Mouse (Mus musculus): ENCODE results near the gene Gm9913.
A peak's percentile ranks its signal among the peaks of the same experiment; 100 is the strongest.

The Gm9913 gene

DNA sequence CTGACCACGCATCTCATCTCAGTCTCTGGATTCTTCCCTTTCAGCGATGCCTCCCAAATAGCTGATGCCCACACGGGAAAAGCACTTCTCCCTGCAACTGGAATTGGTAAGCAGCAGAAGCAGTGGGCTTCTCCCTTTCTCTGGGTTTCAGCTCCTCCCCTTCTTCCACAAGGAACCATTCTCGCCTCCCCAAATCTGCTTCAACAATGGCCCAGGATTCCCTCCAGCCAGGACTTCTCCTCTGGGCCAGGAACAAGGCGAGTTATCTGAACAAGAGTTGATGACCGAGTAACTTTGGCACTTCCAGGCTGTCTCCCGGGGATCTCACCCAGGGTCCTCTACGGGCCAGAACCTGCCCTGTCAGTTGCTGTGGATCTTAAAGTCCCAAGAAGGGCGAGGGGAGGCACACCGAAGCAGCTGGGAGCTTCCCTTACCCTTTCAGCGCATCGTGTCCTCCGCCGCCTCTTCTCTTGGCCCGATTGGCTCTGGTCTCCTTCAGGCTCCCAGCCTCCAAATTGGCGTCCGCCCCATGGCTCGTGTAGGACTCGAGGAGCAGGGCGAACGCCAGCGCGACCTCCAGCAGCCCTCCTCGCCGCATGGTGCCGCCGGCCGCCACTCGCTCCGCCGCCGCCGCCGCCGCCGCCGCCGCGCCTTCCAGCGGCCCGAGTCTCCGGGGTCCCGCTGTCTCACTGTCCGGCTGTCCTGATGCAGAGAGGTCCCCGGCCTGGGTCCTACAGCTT lies at the start of gene Gm9913:
Gene Gm9913 (plus strand): TSS at position 84 of the 740 bp plus-strand sequence.
- peak; percentile 50 for DNase-seq

DNA sequence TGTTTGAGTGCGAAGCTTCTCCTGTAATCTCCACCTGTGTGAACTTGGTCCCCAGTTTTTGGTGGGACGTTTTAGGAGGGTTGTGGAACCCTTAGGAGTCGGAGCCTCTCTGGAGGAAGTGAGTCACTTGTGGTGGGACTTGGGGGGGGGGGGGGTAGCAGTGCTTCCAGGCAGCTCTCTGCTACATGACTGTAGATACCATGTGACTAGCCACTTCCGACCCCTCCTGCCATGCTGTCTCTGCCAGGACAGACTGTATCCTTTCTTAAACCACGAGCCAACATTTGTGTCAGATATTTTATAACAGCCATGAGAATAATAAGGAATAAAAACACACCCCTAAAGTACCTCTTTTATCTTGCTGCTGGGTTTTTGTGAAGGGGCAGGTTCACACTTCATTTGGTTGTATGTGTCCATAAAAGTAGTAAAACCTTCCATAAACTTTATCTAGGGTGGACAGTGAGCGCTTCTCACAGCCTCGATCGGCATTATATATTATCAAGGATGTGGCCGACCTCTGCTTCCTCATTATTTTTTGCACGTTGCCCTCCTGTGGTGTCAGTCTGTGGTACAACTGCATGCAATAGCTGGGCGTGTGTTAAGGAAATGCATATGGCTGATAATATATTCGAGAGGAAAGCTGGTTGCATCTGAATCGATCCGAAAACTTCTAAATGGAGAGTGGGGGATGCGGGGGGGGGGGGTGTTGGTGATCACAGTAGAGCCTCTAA lies 48.7 kb upstream of the Gm9913 start:
- no peak for DNase-seq

GRCm38 (mm10) chr2:125459087-125459486 lies 45.8 kb upstream of the Gm9913 start:
- no peak for DNase-seq

GRCm38 (mm10) chr2:125464036-125464435 lies 40.9 kb upstream of the Gm9913 start:
- DNase-seq: no peak

DNA sequence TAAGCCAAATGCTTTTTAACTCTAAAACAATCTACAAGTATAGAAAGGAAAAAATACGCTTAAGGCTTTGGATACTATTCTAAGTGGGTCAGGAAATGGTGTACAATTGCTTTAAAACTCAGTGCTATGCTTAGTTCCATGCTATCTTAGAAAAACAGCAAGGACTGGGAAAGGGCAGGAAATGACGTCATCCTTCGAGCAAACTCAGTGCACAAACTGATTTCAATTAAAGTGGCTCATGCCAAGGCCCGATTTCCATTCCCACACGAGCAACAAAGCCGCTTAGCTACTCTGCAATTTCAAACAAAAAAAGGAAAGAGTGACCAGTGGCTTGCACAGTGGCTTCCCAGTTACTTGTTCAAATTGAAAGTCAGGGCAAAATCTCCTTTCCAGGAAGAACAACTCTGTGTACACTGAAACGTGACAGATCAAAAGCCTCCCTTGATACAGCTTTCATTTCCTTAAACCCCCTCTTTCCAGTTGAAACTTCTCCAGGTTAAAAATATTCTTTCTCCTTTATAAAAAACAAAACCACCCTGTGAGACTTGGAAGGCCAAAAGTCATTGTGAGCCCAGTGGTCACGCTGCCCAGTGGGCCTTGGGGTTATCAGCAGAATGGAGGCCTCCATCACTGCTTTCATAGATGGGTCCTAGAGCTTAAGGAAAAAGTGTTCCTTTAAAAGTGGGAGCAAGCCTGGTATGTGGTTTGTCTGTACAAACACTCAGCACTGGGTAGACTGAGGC lies 34.2 kb upstream of the Gm9913 start:
- peak; percentile 32 for DNase-seq

DNA sequence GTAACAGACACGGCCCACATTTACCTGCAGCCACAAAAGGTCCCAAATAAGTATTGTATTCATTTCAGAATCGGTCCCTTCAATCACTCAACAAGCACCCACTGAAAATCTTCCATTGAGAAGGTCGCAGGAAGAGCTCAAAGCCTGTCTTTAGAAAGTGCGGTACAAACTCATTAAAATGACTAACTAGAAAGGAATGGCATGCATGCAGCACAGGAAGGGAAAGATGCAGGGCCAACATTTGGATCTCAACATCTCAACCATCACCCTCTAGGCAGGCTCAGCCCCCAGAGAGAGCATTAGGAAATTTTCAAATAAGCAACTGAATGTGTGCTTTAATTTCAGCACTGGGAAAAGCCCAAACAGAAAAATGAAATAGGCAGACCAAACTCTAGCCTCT lies 33.2 kb upstream of the Gm9913 start:
- no peak for DNase-seq

DNA sequence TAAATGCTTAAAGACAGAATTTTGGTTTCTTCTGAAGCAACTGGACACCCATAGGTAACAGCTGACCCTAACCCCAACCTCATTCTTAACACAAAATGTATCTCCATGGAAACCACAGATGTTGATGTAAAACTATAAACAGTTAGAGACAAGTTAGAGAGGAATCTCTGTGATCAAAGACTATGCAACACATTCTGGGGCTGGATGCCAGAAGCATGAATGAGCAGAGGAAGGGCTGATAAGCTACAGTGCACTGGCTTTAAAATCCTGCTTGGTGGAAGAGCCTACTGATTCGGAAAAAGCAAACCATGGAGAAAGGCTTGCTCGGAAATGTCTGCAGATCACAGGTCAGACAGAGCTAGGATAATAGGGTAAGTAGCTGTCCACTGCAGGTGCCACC lies 31.7 kb upstream of the Gm9913 start:
- DNase-seq: no peak

- no peak for DNase-seq
Measured at GRCm38 (mm10) chr2:125474690-125475089, 30.2 kb upstream of the Gm9913 start.

GRCm38 (mm10) chr2:125476231-125476630 lies 28.7 kb upstream of the Gm9913 start:
- DNase-seq: no peak

DNA sequence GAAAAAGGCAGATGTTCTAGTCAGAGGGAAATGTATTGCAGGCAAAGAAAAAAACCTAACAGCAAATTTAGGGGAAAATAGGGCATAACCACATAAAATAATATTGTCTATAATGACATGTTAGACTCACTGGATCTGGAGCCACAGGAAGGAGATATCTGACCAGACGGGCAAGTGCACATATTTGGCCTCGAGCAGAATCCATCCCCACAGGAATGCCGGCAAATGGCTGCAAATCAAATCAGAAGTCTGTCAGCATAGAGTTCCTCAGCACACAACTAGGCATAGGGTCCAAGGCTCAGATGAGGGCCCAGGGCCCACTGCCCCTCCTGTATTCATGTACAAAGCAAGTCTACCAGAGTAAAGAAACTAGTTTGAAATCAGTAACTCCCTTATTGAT lies 27.5 kb upstream of the Gm9913 start:
- no peak for DNase-seq

DNA sequence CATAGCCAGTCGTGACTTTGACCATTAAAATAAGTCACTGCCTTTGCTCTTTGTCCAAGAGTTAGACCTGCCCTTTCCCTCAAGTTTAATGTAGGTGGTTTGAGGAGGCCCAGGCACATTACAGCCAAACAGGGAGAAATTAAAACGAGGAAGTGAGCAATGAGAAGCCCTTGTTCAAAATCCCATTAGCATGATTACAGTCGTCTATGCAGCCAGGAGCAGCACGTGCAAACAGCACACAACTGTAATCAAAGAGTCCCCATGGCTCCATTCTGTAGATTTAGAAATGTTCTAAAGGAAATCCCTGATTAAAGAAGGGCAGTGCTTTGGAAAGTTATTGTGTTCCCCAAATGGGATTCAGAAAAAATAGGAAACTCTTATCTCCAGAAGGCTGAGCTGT lies 26.2 kb upstream of the Gm9913 start:
- no peak for DNase-seq

DNA sequence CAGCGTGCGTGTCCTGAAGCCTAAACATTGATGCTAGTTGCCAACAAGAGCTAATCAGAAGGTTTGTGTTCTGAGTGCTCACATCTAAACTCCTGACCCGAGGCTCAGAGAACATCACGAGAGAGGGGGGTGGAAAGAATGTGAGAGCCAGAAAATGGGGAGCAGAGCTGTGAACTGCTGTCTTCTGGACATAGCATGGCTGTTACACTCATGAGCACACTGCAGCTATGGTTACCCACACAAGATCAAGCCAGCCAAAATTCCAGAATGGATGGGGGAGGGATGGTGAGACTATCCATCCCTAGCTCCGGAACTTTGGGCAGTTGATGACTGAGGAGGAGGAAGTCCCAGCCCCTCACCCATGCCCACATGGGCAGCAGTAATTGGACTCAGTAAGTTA lies 24.8 kb upstream of the Gm9913 start:
- no peak for DNase-seq

DNA sequence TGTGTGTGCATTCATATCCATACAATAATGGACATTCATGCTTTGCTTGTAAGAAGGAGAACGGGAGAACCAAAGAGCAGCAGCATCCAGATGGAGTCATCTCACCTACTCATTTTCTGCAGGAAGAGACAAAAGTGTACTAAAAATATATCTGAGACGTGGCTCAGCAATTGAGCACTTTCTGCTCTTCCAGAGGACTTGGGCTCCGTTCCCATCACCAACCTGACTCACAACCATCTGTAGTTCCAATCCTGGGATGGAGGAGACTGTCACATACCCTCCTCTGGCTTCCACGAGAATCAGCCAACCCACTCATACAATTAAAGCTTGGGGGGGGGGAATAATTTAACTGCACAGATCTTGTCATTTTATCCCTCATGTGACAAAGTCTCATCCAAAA lies 23.8 kb upstream of the Gm9913 start:
- peak; percentile 85 for DNase-seq

- DNase-seq: no peak
Measured at GRCm38 (mm10) chr2:125481531-125482317, 23.2 kb upstream of the Gm9913 start.

DNA sequence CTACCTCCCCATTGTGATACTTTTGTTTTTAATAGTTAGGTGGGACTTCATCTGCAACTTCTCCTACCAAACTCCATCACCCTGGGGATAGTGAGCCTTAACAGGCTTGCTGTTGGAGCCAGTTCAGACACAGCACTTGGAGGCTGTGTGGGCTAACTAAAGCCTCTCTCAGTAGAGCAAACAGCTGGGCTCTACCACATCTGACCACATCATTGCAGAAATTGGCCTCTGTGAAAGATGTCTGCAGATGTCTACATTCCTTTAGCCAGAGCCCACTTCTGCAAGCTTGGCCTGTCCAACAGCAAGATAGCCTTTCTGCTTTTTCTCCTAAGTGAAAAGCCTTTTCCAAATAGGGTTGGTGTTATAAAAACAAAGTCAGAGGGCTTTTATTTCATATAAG lies 20.7 kb upstream of the Gm9913 start:
- DNase-seq: no peak

DNA sequence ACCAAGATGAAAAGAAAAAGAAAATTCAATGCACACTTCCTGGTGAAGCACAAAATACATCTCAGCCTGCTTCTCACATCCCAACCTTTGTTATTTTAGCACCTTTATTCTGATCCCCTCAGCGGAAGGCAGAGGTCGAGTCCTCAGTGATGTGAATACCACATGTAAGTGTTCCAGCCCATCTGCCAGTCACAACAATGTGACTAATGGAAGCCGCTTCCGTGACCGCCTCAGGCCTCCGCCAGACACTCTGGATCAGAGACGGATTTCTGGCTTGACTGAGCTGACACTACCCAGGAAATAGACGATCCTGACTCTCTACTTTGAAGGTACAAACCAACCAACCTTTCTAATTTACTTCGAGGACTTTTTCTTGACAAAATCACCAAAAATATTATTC lies 20.0 kb upstream of the Gm9913 start:
- no peak for DNase-seq

- DNase-seq: no peak
Measured at GRCm38 (mm10) chr2:125489979-125490378, 14.9 kb upstream of the Gm9913 start.

DNA sequence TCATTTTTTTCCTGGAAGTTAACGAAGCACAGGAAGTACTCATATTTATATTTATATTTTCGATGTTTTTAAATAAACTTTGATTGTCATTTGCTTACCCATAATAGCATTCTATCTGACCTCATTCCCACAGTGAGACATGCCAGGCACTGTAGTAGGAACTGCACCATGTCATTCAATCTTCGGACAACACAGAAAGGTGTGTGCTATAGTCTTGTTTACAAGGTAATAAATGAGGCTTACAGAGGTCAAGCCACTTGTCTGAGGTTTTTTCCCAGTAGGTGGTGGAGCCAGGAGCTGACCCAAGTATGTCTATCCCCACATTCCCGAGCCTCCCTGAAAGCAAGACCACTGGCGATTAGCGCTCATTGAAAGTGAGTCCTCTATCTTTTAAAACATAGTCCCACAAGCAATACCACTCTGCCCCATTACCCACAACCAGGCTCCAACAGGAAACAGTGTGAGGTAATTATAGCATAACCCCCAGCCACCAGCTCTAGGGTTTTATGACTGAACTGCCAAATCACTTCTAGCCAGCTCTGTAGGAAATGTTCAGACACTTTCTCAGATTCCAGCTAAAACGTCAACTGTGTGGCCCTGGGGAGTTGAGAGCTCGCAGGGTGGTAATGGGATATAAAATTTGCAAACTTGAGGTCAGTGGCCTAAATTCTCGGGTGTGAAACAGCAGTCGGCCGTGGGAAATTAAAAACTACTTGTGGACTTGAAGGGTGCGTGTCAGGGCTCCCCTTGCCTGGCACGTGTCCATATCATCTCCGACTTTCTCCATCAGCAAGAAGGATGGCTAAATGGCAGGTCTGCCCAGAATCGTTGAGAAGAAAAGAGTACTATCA lies 12.6 kb upstream of the Gm9913 start:
- DNase-seq: no peak

- no peak for DNase-seq
Measured at GRCm38 (mm10) chr2:125494291-125494690, 10.6 kb upstream of the Gm9913 start.

GRCm38 (mm10) chr2:125494831-125495812 lies 9.8 kb upstream of the Gm9913 start:
- DNase-seq: no peak

DNA sequence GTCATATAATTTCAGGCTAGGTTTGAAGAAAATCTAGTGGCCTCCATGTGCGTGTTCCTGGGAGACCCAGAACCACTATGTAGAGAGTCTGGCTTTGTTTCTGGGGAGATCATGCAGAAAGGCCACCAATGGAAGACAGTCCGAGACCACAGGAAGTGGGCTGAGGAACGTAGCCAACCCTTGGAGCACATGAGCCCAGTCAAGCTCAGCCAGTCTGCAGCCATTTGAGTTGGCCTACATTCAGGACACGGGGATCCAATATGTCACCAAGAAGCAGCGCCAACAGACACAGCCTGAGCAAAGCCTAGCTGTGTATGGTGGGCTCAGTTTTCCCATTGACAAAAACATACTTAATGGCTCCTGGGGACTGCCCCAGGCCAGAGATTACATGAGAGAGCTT lies 8.2 kb upstream of the Gm9913 start:
- DNase-seq: no peak
